Mouse (Mus musculus): ENCODE results near the gene Cnppd1. TPM values are rescaled to one million over a fixed set of nuclear protein-coding genes. Genes with fewer than 3 reads are reported as not detected.

The Cnppd1 gene
- polyA plus RNA-seq, 1 experiment from 2014 or later: 44.4 TPM

DNA sequence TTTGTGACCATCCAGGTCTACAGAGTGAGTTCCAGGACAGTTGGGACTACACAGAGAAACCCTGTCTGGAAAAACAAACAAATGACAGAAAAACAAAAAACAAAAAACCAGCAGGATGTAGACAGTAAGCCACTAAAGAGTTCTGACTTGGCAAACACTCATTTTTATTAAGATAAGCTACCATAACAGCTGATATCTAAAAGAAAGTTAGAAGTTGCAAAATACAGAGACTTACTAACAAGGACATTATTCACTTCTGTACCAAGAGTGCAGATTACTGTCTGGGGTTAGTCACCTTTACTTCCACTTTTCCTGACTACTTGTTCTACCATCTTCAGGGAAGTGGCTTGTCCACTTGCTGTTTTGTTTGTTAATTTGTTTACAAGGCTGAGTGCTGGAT, 16.5 kb upstream of the Cnppd1 start:
- H3K4me3 ChIP-seq (ENCODE audit: low read depth, low read length): no peak overlapping the region
- no peak overlapping the region for H3K4me2 ChIP-seq (ENCODE audit: low read depth, low read length)
- no peaks in the 10 kb centered on the region for H3K36me3 ChIP-seq (ENCODE audit: control insufficient read depth, insufficient read depth, low read length)
- no peaks in the 10 kb centered on the region for H3K27me3 ChIP-seq (ENCODE audit: control insufficient read depth, insufficient read depth, low read length)
- no peak overlapping the region for H3K9ac ChIP-seq (replicated peaks; ENCODE audit: low read depth, low read length)
- no peaks in the 10 kb centered on the region for H3K4me1 ChIP-seq (ENCODE audit: control insufficient read depth, insufficient read depth, low read length)
- ATAC-seq (ENCODE audit: low read depth): no peak
- H3K27ac ChIP-seq (ENCODE audit: low read depth, low read length): no peak overlapping the region
- no peaks in the 10 kb centered on the region for H3K9me3 ChIP-seq (ENCODE audit: control insufficient read depth, low read length)

DNA sequence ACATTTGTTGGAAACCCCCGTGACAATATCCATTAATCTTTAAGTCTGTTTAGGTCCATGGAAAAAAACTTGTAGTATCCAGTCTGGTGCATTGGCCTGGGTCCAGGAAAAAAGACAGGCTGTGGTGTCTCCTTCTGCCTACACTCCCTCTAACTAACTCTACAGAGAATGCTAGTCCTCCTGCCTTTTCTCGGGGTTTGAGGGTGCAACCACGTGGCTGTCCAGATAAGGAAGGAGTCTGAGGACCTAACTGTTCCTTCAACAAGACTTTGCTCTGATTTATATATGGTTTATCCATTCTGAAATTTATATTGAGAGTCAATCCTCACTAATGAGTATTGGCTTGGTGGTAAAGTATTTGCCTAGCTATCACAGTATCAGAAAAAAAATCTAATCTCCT, 13.3 kb upstream of the Cnppd1 start:
- no peak overlapping the region for H3K4me3 ChIP-seq (ENCODE audit: low read depth, low read length)
- H3K4me1 ChIP-seq (ENCODE audit: control insufficient read depth, insufficient read depth, low read length): no peaks in the 10 kb centered on the region
- no peaks in the 10 kb centered on the region for H3K36me3 ChIP-seq (ENCODE audit: control insufficient read depth, insufficient read depth, low read length)
- no peak for ATAC-seq (ENCODE audit: low read depth)
- no peaks in the 10 kb centered on the region for H3K27me3 ChIP-seq (ENCODE audit: control insufficient read depth, insufficient read depth, low read length)
- H3K9ac ChIP-seq (replicated peaks; ENCODE audit: low read depth, low read length): no peak overlapping the region
- H3K27ac ChIP-seq (ENCODE audit: low read depth, low read length): no peak overlapping the region
- H3K9me3 ChIP-seq (ENCODE audit: control insufficient read depth, low read length): no peaks in the 10 kb centered on the region
- WGBS: 76% methylated on average over 3 of the region's 3 CpGs
- no peak overlapping the region for H3K4me2 ChIP-seq (ENCODE audit: low read depth, low read length)

DNA sequence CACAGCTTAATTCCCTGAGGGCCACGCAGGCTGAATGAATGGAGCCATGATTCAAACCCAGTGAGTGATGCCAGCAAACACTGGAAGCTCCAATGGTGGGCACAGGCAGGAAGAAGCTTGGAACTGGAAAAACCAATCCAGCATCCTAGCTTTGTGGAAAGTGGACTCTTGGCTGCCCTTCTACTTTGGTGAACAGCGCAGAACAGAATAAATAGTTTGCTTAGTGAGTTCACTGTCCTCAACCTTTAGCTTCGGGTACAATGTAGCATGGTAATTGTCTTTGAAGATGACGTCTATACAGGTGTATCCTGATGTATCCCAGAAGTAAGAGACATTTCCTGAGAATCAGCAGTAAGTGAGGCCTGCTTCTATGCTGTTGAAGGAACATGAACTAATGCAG, 6.2 kb upstream of the Cnppd1 start:
- ATAC-seq (ENCODE audit: low read depth): no peak
- no peaks in the 10 kb centered on the region for H3K9me3 ChIP-seq (ENCODE audit: control insufficient read depth, low read length)
- 89% methylated on average over 4 of the region's 4 CpGs for WGBS
- no peak overlapping the region for H3K27ac ChIP-seq (ENCODE audit: low read depth, low read length)
- no peak overlapping the region for H3K9ac ChIP-seq (replicated peaks; ENCODE audit: low read depth, low read length)
- no peak overlapping the region for H3K4me3 ChIP-seq (ENCODE audit: low read depth, low read length)
- no peaks in the 10 kb centered on the region for H3K27me3 ChIP-seq (ENCODE audit: control insufficient read depth, insufficient read depth, low read length)
- H3K4me1 ChIP-seq (ENCODE audit: control insufficient read depth, insufficient read depth, low read length): peaks cover 5% of the 10 kb centered on the region
- H3K4me2 ChIP-seq (ENCODE audit: low read depth, low read length): no peak overlapping the region
- peaks cover 27% of the 10 kb centered on the region for H3K36me3 ChIP-seq (ENCODE audit: control insufficient read depth, insufficient read depth, low read length)

DNA sequence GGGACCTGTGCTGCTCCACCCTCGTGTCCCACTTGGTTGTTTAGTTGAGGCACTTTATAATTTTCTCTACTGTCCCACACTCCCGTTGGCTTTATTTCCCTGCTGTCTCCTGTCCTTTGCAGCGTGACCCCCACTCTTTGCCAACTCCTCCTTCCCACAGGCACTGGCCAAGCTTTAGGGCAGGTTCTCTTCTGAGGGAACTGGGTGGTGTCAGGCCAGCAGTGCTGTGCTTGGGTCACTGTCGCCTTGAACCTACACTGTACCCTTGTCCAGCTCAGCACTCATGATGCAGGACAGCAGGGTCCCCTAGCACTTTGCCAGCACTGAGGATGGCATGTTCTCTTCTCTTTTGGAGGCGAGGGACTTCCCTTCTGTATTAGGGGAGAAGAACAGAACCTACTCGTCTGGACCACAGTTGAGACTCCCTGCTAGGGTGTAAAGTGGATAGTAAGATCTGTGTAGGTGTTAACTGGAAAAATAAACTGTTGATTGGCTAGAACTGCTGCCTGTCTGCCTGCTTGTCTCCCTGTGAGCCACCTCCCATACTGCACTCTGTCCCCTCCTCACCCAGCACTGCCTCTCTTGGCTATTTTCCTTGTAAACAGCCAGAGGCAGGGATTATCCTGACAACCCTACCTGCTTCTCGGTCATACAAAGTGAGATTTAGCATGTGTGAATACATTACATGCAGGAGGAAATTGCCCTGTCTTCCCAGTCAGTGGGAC, 5.1 kb upstream of the Cnppd1 start:
- ATAC-seq (ENCODE audit: low read depth): no peak
- no peak overlapping the region for H3K9ac ChIP-seq (replicated peaks; ENCODE audit: low read depth, low read length)
- WGBS: 90% methylated on average over 7 of the region's 7 CpGs
- no peaks in the 10 kb centered on the region; the same call in 1 of the 2 replicates for H3K27me3 ChIP-seq (ENCODE audit: control insufficient read depth, insufficient read depth, low read length)
- H3K4me1 ChIP-seq (ENCODE audit: control insufficient read depth, insufficient read depth, low read length): peaks cover 8% of the 10 kb centered on the region
- H3K9me3 ChIP-seq (ENCODE audit: control insufficient read depth, low read length): no peaks in the 10 kb centered on the region
- no peak overlapping the region for H3K4me2 ChIP-seq (ENCODE audit: low read depth, low read length)
- H3K4me3 ChIP-seq (ENCODE audit: low read depth, low read length): no peak overlapping the region
- peaks cover 27% of the 10 kb centered on the region for H3K36me3 ChIP-seq (ENCODE audit: control insufficient read depth, insufficient read depth, low read length)
- no peak overlapping the region for H3K27ac ChIP-seq (ENCODE audit: low read depth, low read length)

DNA sequence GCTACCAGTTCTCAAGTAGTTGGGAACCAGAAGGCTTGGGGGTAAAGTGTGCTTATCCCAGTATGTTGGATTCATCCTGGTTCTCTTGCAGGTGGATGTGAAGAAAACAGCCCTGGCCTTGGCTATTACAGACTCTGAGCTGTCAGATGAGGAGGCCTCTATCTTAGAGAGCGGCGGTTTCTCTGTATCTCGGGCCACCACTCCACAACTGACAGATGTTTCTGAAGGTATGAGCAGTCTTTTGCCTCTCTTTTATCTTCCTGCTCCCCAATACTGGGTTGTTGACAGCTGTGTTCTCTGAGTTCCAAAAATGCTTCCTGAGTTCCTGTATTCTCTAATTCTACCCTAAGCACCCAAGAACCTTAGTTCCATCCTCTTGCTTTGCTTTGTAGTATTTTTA, 3.1 kb upstream of the Cnppd1 start:
- Histone ChIP-seq H3K9me3 (ENCODE audit: control insufficient read depth, low read length) (no peaks in the 10 kb centered on the region), H3K9ac (replicated peaks; ENCODE audit: low read depth, low read length) (no peak overlapping the region), H3K27ac (ENCODE audit: low read depth, low read length) (no peak overlapping the region), H3K4me3 (ENCODE audit: low read depth, low read length) (no peak overlapping the region), H3K4me2 (ENCODE audit: low read depth, low read length) (no peak overlapping the region), H3K4me1 (ENCODE audit: control insufficient read depth, insufficient read depth, low read length) (peaks cover 14% of the 10 kb centered on the region), H3K36me3 (ENCODE audit: control insufficient read depth, insufficient read depth, low read length) (peaks cover 27% of the 10 kb centered on the region), H3K27me3 (ENCODE audit: control insufficient read depth, insufficient read depth, low read length) (no peaks in the 10 kb centered on the region; the same call in 1 of the 2 replicates)
- no peak for ATAC-seq (ENCODE audit: low read depth)
- 97% methylated on average over 3 of the region's 3 CpGs for WGBS

DNA sequence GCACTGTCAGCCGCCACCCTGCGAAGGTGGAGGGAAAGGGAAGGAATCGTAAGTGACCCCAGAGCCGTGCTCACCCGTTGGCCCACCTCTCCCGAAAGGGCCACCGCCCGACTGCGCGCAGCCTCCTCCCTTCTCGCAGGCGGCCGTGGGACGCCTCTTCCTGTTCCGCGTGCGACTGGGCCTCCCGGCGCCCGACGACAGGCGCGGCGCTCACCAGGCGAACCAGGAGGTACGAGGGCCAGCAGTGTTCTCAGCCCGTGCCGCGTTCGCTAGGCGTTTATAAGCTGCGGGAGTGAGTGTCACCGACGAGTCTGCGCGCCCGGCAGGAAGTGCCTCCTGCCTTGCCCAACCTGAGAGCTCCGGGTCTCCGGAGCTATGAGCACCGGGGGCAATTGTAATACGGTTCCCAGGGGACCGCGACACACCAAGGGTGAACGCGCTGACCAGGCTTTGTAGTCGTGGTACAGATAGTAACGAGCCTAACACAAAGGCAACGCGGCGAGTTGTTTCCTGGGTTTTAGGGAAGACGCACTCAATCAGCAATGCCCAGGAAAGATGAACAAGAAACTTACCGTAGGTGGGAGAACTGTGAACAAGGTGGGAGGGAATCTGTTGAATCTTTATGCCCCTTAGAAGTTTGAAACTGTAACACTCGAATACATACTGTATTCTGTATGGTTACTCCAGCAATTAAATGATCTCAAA, 873 bp downstream of the Cnppd1 start:
- WGBS: under 1% methylated on average over 51 of the region's 53 CpGs
- Histone ChIP-seq H3K4me2 (ENCODE audit: low read depth, low read length) (peak overlapping the region; percentile 97), H3K9me3 (ENCODE audit: control insufficient read depth, low read length) (no peaks in the 10 kb centered on the region), H3K9ac (replicated peaks; ENCODE audit: low read depth, low read length) (peak overlapping the region; percentile 93), H3K4me3 (ENCODE audit: low read depth, low read length) (peak overlapping the region; percentile 91), H3K36me3 (ENCODE audit: control insufficient read depth, insufficient read depth, low read length) (peaks cover 34% of the 10 kb centered on the region), H3K27ac (ENCODE audit: low read depth, low read length) (peak overlapping the region; percentile 98), H3K4me1 (ENCODE audit: control insufficient read depth, insufficient read depth, low read length) (peaks cover 17% of the 10 kb centered on the region), H3K27me3 (ENCODE audit: control insufficient read depth, insufficient read depth, low read length) (no peaks in the 10 kb centered on the region; the same call in 1 of the 2 replicates)
- ATAC-seq (ENCODE audit: low read depth): peak; percentile 25; the same call in 1 of the 2 replicates

DNA sequence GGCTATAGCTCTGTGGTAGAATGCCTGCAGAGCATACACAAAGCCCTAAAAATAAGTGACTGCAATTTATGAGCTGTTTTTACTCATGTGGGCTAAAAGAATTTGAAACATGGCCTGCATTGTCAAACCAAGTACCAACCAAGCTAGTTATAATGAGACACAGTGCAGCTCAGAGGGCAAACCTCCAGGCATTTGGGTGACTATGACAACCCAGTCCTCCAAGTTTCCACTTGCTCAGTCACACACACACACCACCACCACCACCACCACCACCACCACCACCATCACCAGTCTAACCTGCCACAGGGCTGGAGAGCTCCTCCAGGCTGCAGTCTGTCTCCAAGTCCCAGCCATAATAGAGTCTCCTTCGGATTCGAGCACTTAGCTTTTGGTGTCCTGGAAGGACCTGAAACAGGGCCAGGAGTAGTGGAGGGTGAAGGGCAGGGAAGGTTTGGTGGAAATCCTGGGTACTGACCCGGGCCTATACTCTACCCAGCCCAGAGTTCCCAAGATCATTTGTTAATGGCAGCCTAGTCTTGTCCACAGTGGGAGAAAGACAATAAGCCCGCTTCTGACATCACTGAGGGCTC, 1.8 kb downstream of the Cnppd1 start:
- peaks cover 26% of the 10 kb centered on the region for H3K36me3 ChIP-seq (ENCODE audit: control insufficient read depth, insufficient read depth, low read length)
- ATAC-seq (ENCODE audit: low read depth): no peak
- H3K4me1 ChIP-seq (ENCODE audit: control insufficient read depth, insufficient read depth, low read length): peaks cover 17% of the 10 kb centered on the region
- peak overlapping the region; percentile 93 for H3K9ac ChIP-seq (replicated peaks; ENCODE audit: low read depth, low read length)
- H3K27ac ChIP-seq (ENCODE audit: low read depth, low read length): peak overlapping the region; percentile 98; the same call in 1 of the 2 replicates
- H3K9me3 ChIP-seq (ENCODE audit: control insufficient read depth, low read length): no peaks in the 10 kb centered on the region
- H3K27me3 ChIP-seq (ENCODE audit: control insufficient read depth, insufficient read depth, low read length): no peaks in the 10 kb centered on the region; the same call in 1 of the 2 replicates
- WGBS: 50% methylated on average over 4 of the region's 4 CpGs
- H3K4me2 ChIP-seq (ENCODE audit: low read depth, low read length): peak overlapping the region; percentile 97
- peak overlapping the region; percentile 91 for H3K4me3 ChIP-seq (ENCODE audit: low read depth, low read length)

DNA sequence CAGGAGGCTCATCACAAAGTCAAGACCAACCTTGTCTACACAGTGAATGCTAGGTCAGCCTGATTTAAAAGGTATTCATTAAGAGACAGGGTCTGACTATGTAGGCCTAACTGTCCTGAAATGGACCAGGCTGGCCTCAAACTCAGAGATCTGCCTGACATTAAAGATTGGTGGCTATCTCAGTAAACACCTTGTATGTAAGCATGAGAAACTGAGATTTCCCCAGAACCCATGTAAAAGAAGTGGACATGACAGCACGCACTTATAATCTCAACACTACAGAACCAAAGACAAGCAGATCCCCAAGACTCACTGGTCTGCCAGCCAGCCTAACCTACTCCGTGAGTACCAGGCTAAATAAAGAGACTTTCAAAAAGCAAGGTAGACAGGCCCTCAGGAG, 4.1 kb downstream of the Cnppd1 start:
- no peak overlapping the region for H3K27ac ChIP-seq (ENCODE audit: low read depth, low read length)
- H3K4me1 ChIP-seq (ENCODE audit: control insufficient read depth, insufficient read depth, low read length): peaks cover 10% of the 10 kb centered on the region
- no peak overlapping the region for H3K4me2 ChIP-seq (ENCODE audit: low read depth, low read length)
- no peak for ATAC-seq (ENCODE audit: low read depth)
- no peaks in the 10 kb centered on the region; the same call in 1 of the 2 replicates for H3K27me3 ChIP-seq (ENCODE audit: control insufficient read depth, insufficient read depth, low read length)
- 95% methylated on average over 2 of the region's 2 CpGs for WGBS
- no peaks in the 10 kb centered on the region for H3K9me3 ChIP-seq (ENCODE audit: control insufficient read depth, low read length)
- no peak overlapping the region for H3K4me3 ChIP-seq (ENCODE audit: low read depth, low read length)
- no peak overlapping the region for H3K9ac ChIP-seq (replicated peaks; ENCODE audit: low read depth, low read length)
- H3K36me3 ChIP-seq (ENCODE audit: control insufficient read depth, insufficient read depth, low read length): peaks cover 24% of the 10 kb centered on the region

DNA sequence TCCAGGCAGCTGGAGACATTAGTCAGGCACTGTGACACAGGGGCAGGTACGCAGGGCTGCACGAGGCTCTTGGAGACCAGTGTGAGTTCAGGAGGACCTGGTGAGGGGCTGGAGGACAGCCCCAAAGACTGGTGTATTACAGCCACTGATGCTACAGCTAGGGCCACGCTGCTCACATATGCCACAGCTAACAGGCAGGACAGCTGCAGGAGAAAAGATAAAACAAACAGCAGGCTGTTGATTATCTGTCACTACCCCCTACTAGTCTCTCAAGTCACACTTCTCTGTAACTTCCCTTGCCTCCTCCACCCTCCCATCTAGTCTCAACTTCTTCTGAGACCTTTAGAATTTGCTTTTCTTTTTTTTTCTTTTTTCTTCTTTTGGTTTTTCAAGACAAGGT, 5.8 kb downstream of the Cnppd1 start:
- no peak for ATAC-seq (ENCODE audit: low read depth)
- peaks cover 24% of the 10 kb centered on the region for H3K36me3 ChIP-seq (ENCODE audit: control insufficient read depth, insufficient read depth, low read length)
- H3K9ac ChIP-seq (replicated peaks; ENCODE audit: low read depth, low read length): no peak overlapping the region
- H3K27me3 ChIP-seq (ENCODE audit: control insufficient read depth, insufficient read depth, low read length): no peaks in the 10 kb centered on the region
- H3K9me3 ChIP-seq (ENCODE audit: control insufficient read depth, low read length): no peaks in the 10 kb centered on the region
- H3K4me1 ChIP-seq (ENCODE audit: control insufficient read depth, insufficient read depth, low read length): peaks cover 10% of the 10 kb centered on the region
- H3K27ac ChIP-seq (ENCODE audit: low read depth, low read length): no peak overlapping the region
- H3K4me3 ChIP-seq (ENCODE audit: low read depth, low read length): no peak overlapping the region
- 74% methylated on average over 3 of the region's 3 CpGs for WGBS
- H3K4me2 ChIP-seq (ENCODE audit: low read depth, low read length): no peak overlapping the region

Measured in neural tube, embryonic 14.5 days (tissue).